Mouse (Mus musculus) E14TG2a.4 (cell line): ENCODE data around the gene Skap2.

Experiments used
- CTCF ChIP-seq: conservative IDR thresholded peaks from 2 replicates; pipeline ENCODE4 v1.5.1; 2014; ENCODE audit warnings: low read length
- POU5F1 ChIP-seq: IDR thresholded peaks from 2 replicates; pipeline ENCODE4 v1.6.1; 2014; ENCODE audit warnings: low read length, borderline replicate concordance

- TF ChIP-seq POU5F1 (no peak), CTCF (no peak)
Measured at GRCm38 (mm10) chr6:51908495-51908894, 103.9 kb downstream of the Skap2 start.
